Mouse (Mus musculus): ENCODE data around the gene Gm20696.

Gm20696 gene

DNA sequence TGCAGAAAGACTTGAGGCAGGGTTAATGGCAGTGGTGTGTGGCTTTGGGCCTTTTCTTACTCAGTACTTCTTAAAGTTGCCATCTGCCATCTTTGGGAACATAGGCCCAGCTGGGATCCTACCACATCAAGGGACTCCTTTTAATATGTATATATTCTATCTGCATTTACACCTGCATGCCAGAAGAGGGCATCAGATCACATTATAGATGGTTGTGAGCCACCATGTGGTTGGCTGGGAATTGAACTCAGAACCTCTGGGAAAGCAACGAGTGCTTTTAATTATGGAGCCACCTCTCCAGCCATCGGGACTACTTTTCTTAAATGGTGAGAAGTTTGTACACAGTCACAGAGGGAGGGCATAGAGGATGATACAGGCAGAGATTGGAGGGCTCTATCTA lies 93.3 kb downstream of the Gm20696 start:
- no peak for DNase-seq (ENCODE audit: low read depth, low spot score)

DNA sequence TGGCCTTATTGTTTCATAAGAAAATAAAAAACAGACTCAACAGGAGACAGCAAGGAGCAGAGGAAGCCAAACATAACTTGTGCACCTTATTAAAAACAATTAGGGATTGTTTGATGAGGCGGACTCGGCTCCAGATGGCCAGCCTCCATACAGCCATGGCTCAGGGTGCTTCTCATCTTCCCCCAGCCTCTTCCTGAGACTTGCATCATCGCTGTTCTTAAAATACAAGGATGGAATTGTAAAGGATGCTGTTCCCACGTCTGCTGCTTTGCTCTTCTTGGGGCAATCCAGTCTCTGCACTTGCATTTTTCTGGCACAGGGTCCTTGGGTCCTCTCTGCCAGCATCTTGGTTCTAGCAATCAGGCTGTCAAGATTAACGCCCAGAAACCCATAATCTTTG lies 94.5 kb downstream of the Gm20696 start:
- no peak for DNase-seq (ENCODE audit: low read depth, low spot score)

DNA sequence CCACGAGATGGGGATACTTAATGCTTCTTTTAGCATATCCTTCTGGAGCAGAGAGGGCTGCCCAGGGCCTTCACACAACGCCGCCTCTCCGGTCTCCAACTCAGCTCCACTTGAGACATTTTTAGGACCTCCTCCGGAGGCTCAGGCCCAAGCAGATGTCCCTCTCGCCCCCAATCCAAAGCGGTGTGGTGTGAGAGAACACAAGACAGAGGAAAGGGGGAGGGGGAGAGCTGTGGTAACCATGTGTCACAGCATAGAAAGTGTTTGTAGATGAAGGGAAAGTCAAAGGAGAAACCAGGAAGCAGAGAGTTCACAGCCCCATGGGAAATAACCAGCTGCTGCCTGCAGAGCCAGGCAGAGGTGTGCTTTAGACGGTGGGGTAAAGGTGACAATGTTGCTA lies 99.7 kb downstream of the Gm20696 start:
- DNase-seq (ENCODE audit: low read depth, low spot score) = no peak

DNA sequence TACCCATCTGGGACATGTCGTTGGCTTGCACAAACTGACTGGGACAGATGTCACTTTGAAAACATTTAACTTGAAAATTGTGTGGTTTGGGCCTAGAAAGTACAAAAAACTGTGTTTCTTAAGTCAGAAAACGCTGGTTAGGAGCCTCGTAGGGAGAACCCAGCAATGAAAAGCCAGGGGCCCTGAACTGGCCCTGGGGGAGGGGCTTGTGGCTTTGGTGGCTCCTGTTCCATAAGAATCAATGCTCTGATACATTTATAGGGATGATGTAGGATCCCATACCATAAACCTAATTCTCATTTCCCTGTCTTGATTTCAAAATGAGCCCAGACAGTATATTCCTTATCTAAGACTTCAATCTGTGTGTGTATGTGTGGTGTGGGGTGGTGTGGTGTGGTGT lies 101.8 kb downstream of the Gm20696 start:
- DNase-seq (ENCODE audit: low read depth, low spot score) = no peak

DNA sequence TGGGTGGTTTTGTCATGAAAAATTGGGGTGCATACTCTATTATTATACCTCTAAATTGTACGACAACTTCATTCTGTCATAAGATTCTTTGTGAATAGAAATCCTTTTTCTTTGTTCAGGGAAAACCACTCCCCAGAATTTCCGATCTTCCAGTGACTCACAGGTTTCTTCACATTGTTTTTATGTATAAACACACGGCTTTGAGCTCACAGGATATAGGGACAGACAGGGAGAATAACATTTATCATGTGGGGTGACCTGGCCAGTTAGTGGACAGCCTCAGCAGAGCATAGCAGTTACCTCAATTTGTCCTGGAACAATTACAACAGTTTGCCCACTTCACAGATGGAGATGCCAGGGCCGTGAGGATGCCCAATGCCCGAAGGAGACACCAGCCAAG lies 109.6 kb downstream of the Gm20696 start:
- no peak for DNase-seq (ENCODE audit: low read depth, low spot score)

DNA sequence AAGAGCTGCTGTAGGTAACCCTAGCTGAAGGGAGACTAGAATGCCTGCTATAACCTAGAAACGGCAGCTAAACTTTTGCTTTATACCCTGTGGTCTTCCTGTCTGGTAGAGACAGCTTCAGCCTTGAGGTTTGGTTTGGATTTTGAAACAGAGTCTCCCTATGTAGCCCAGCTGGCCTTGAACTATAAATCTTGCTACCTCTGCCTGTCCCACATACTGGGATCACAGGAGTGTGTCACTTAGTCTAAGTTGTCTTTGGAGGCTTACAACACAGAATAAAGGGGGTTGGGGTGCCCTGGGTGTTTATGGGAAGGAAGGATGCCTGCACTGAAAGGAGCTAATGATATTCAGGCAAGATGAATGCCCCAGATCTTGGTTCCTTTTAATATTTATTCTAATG lies 113.8 kb downstream of the Gm20696 start:
- no peak for DNase-seq (ENCODE audit: low read depth, low spot score)

DNA sequence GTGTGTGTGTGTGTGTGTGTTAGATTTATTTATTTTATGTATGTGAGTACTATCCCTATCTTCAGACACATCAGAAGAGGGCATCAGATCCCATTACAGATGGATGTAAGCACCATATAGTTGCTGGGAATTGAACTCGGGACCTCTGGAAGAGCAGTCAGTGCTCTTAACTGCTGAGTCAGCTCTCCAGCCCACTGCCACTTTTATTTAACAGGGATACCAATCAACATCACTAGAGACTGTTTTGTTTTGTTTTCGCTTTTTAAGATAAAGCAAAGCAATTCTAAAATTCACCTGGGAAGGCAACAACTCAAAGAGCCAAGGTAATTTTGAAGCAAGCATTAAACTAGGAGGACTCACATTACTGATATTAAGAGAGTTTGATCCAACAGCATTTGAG lies 120.2 kb downstream of the Gm20696 start:
- DNase-seq (ENCODE audit: low read depth, low spot score) = no peak

DNA sequence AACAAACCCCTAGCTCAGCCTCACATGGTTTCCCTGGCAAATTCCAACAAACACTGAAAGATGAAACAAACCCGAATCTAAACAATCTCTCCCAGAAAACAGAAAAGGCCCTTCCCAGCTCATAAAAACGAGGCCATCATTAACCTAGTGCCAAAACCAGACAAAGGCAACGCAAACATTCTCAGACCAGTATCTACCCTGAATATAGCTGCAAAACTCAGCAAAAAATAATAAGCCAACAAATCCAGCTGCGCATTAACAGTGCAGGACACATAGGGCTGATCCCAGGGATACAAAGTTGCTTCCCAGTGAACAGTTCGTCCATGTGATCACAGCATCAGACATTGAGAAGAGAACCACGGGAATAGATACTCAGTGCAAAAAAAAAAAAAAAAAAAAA lies 121.2 kb downstream of the Gm20696 start:
- no peak for DNase-seq (ENCODE audit: low read depth, low spot score)

DNA sequence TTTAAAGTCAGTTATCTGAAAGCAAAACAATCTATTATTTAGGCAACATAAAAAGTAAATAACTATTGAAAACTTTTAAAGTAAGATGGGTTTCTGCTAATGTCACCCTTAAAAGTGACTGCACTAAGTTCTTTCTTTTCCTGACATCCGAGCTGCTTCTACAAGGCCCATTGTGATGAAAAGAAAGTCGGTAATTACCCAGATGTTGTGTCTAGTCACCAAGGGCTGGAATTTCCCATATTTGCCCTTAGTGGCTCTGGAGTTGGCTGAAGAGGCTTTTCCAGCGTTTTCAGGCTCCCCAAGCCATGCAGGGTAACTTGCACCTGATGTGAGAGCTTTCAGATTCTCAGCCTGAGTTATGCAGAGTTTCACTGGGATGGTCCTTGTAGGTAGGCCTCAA lies 125.5 kb downstream of the Gm20696 start:
- no peak for DNase-seq (ENCODE audit: low read depth, low spot score)

DNA sequence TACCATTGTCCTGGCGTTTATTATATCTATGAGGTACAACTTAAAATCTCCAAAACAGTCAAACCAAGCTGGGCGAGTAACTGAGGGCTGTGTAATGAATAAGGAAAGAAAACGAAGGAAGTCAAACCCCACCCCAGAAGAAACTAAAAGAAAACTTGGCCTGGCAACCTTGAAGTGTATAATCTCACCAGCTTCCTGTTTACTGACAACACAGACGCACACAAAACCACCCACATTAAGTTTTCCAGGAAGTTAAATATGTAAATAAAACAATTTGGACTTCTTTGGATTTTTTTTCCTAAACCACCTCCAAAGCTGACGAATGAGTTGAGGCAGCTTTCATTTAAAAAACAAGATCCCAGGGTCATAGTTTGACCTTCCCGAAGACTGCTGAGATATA lies 125.9 kb downstream of the Gm20696 start:
- DNase-seq (ENCODE audit: low read depth, low spot score) = no peak

DNA sequence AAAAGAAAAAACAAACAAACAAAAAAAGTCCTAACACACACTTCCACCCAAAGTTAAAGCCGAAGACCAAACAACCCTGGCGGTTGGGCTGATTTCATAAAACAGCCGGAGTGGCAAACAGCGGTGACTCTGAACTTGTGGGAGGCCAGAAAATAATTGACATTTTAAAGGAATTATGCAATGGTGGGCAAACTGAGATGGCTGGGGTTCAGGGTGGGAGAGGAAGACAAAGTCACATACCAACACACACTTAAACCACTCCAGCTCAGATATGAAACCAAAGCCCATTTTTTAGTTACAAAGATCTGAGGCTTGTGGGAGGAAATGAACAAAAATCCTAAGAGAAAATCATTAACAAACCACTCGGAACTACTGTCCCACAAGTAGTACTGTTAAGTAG lies 126.5 kb downstream of the Gm20696 start:
- no peak for DNase-seq (ENCODE audit: low read depth, low spot score)

DNA sequence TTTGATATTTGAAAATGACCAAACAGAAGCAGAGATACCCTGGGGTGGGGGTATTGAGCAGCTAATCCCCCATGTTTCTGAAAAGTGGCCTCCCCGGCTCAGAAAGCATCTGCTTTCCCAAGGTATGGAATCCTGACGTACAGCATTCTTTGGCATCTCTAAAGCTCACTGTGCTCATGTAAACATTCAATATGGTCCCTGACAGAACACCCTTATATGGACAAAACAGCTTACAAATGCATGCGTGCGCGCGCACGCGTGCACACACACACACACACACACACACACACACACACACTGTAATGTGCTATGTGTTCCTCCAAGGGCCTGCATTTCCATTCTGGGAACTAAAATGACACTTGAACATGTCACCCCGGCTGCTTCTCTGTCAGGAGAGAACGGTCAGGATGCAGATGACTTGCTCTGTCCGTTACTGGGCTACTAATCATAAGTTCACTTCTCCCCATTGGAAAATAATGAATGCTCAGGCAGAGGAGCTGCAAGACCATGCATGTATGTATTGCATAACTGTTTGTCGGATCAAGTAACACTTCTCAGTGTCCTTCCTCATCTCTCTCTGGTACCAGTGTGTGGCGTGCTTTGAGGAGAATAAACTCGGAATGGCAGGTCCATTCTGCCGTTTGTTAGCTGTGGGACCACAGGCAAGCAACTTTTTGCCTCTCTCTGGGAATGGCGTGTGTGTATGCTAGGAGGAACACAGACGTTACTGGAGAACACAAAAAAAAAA lies 128.2 kb downstream of the Gm20696 start:
- no peak for DNase-seq (ENCODE audit: low read depth, low spot score)

DNA sequence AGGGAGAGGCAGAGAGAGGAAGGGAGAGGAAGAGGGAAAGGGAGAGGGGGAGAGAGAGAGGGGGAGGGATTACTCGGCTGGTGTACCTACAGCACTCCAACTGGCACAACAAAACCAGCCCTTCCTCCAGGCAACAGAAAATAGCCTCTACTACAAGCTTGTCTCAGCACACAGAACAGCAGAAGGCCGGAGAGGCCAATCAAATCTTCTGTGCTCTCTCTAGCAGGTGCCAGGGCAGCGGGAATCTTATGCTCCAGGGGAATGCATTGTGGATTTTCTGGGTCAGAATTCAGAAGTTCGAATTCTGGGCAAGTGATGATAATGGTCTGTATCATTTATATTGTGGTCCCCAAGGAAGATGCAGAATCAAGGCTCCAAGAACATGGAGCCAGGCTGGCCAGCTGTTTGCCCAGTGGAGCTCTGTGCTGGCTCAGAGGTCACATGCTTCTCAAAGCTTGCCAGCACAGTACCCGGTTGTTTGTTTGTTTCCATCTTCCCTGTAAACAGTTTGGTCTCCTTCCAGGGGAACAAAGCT lies 132.3 kb downstream of the Gm20696 start:
- no peak for DNase-seq (ENCODE audit: low read depth, low spot score)

DNA sequence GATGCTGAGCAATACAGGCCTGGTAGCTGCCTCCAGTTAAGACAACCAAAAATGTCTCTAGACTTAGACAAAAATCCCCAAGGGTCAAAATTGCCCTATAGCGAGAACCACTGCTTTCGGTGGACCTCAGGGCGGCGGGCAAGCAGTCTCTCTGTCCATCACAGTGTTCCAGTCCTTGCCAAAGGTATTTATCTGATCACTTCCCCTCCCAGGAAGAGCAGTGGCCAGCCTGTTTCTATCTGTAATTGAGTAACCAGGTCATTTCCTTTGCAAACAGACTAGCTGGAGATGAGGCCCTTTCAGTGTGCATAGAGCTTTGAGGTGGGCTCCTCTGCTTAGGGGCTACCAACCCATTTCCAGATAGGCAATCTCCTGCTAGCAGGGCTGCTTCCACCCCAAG lies 134.1 kb downstream of the Gm20696 start:
- DNase-seq (ENCODE audit: low read depth, low spot score) = no peak

DNA sequence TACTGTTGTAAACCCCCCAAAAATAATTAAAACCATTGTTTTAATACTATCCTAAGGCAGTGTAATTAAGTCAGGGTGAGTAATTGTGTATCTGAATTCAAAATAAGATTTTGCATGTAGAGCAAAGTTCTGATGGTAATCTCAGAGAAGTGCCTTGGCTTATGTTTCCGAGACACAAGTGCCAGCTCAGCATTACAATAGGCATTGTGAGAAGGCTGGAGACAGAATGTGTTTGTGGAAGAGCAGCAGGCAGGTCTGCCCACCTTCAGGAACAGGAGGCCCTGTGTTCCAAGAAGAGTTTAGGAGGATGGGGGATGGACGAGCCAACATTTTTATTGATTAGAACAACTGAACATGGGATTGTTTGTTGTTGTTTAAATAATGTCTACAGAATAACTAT lies 137.6 kb downstream of the Gm20696 start:
- DNase-seq (ENCODE audit: low read depth, low spot score) = no peak

DNA sequence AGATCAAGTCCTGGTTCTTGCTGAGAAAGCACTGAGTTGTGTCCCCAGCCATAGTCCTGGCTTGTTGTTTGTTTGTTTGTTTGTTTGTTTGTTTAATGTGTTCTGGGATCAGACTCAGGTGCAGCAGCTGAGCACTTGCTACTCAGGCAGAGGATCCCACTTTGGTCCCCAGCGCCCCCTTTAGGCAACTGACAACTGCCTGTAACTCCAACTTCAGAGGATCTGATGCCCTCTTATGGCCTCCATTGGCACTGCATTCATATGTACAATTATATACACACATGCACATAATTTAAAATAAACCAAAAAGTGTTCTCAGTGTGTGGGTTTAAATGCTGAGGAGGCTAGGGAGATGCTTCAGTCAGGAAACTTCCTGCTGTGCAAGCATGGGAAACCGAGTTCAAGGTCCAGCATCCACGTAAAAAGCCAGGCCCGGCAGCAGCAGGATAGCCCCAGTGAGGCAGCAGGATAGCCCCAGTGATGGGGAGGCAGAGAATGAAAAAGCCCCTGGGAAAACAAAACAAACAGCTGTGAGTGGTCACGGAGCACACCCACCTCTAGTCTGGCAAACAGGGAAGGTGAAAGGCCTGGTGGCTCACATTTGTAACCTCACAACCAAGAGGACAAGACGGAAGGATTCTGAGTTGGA lies 139.0 kb downstream of the Gm20696 start:
- no peak for DNase-seq (ENCODE audit: low read depth, low spot score)

DNA sequence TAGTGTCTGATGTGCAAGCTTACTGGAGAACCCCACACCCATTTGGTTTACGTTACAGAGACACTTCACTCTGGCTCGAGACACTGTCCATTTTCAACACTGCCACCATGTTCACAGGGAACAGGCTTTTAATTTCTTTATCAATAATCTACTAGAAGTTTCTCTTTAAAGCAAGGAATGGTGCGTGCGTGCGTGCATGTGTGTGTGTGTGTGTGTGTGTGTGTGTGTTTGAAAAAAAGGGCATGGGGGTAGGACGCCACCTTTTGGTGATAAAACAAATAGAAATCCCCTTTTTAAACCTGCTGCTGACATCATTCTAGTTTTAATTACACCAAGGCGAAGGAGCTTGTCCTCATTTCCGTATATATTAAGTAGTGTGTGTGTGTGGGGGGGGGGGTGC lies 141.2 kb downstream of the Gm20696 start:
- peak; percentile 66 for DNase-seq (ENCODE audit: low read depth, low spot score)

DNA sequence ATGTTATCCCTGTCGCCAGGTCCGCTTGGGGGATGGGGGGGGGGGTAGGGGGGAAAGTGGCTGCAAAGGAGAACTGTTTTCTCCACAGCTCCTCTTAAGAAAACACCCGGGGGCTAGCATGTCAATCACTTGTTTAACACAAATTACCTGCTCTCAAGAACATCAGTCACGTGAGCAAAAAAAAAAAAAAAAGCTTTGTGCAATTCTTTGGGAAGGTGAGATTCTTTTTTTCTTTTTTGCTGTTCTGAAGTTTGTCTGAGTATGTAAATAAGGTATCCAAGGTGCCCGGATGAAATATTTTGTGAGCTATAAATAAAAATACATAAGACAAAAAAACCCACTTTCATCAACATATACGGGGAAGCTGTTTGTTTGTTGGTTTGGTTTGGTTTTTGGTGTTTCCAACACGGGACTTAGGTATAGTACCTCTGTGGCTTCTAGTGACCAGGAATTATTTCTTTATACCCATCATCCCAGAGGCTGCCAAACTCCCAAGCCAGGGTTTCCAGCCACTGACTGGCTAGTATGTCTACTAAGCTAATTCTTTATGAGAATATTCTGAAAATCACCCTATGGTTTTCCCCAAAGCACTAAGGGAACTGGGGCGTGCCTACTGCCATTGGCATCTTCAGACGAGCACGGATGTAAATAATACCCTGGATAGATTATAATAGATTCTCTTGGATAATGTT lies 142.8 kb downstream of the Gm20696 start:
- DNase-seq (ENCODE audit: low read depth, low spot score) = no peak

DNA sequence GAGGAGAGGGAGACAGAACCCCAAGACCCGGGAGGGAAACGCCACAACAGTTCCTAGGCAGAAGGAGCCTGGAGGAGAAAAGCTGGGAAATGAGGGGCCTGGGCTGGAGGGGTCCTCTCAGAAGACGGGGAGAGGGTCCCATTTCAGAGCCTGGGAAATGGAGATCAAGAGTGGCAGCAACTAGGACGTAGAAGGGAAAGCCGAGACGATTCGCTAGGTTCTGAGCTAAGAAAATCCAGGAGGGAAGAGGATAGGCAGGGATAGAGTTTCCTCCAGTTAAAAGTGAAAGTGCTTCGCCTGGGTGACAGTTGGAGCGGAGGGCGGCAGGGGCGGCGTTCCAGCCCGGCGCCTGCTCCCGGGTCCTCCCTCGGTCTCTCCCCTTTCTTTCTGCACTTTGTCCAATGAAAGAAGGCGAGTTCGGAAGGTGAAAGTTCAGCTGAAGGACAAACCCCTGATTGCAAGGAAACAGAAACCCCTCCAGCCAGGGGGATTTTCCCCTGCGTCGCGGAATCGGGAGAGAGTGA lies 143.4 kb downstream of the Gm20696 start:
- DNase-seq (ENCODE audit: low read depth, low spot score) = peak; percentile 55

DNA sequence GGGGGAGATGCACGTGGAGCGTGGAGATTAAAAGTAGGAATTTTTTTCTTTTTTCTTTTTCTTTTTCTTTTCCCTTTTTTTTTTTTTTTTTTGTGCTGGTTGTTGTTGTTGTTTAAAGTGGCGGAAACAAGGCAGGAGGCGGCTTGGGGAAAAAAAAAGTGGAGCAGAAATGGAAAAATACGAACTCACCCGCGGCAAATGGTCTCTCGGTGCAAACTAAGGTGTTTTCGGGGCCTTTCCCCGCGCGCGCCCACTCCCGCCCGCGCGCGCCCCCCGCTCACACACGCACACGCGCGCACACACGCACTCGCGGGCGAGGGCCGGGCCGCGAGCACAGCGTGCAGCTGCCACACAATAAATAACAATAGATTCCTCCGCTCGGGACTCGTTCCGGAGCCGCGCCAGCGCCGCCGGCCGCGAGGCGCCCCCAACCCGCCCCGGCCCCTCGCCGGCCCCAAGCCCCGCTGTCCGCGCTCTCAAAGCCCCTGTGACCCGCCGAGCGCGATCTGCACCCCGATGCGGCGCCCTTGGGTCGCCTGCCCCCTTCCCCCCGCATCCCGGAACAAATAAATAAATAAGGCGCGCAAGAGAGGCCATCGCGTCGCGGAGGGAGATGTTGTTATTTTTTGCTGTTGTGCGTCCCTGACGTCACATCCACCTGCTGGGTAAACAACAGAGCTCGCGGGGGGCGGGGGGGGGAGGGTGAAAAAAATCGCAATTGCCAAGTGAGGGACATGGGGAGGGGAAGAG lies 144.1 kb downstream of the Gm20696 start, which contains the start of gene Foxp1:
Gene Foxp1 (minus strand): TSS at position 363 of the 750 bp plus-strand sequence.
- peak; percentile 87 for DNase-seq (ENCODE audit: low read depth, low spot score)

DNA sequence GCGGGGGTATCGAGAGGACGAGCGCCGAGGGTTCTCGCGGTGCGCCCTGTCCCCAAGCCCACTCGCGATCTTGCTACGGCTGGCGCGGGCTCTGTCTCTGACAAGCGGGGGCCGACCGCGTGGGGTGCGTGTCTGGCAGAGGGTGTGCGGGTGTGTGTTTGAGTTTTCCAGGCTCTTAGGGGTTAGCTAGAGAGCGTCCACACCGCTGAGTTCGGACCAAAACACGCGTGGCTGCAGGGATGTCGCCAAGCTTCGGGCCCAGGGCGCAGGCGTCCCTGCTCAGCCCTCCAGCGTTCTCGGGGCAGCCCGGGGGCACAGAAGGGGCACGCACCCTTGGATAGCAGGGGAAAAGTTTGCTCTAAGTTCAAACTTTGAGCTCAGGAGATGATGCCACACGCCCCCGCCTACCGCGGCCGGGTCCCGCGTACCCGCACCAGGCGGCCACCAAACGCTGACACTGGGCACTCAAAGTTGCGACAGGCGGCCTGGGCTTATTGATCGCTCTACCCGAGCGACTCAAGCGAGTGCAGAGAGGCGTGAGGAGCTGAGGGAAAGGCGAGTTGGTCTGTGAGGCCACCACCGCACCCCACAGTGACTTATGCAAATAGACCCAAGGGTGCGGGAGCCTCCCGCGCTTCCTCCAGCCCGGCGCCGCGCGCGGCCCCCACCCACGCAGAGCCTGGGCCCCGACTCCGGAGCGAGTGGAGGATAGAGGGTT lies 144.8 kb downstream of the Gm20696 start:
- peak; percentile 54 for DNase-seq (ENCODE audit: low read depth, low spot score)

Data from CD4-positive helper T cell, adult 2 months (primary cell).